Mouse (Mus musculus) C2C12 (cell line): ENCODE results near the gene Mcm3.

Experiments used
- CEBPB ChIP-seq: IDR thresholded peaks from one replicate; pipeline ENCODE4 v1.6.1; 2011; ENCODE audit warnings: low read depth, mild to moderate bottlenecking, control low read depth, moderate library complexity
- CTCF ChIP-seq: IDR thresholded peaks from one replicate; pipeline ENCODE4 v1.5.1; 2011; ENCODE audit not compliant: control insufficient read depth, insufficient read depth, insufficient read length
- FOSL1 ChIP-seq: IDR thresholded peaks from one replicate; pipeline ENCODE4 v1.8.0; 2011; ENCODE audit warnings: mild to moderate bottlenecking, low read length; ENCODE audit not compliant: poor library complexity, insufficient read depth, severe bottlenecking
- MAX ChIP-seq: IDR thresholded peaks from one replicate; pipeline ENCODE4 v1.6.1; 2011; ENCODE audit warnings: mild to moderate bottlenecking, control low read depth
- MYOD1 ChIP-seq: IDR thresholded peaks from one replicate; pipeline ENCODE4 v1.6.1; 2011; ENCODE audit warnings: low read depth; ENCODE audit not compliant: control insufficient read depth, insufficient read length
- MYOG ChIP-seq: IDR thresholded peaks from one replicate; pipeline ENCODE4 v1.6.1; 2011; ENCODE audit not compliant: control insufficient read depth, insufficient read length; ENCODE audit errors: extremely low read depth
- USF1 ChIP-seq: IDR thresholded peaks from one replicate; pipeline ENCODE4 v1.6.1; 2011; ENCODE audit warnings: low read depth, mild to moderate bottlenecking, control low read depth, moderate library complexity

- TF ChIP-seq CTCF (no peak), FOSL1 (no peak), USF1 (no peak), MYOD1 (no peak), CEBPB (no peak), MAX (no peak), MYOG (no peak)
Measured at GRCm38 (mm10) chr1:20861865-20862264, 41.8 kb upstream of the Mcm3 start.
